8 mouse cellular contexts compared by ENCODE assay signal in the genomic region with DNA sequence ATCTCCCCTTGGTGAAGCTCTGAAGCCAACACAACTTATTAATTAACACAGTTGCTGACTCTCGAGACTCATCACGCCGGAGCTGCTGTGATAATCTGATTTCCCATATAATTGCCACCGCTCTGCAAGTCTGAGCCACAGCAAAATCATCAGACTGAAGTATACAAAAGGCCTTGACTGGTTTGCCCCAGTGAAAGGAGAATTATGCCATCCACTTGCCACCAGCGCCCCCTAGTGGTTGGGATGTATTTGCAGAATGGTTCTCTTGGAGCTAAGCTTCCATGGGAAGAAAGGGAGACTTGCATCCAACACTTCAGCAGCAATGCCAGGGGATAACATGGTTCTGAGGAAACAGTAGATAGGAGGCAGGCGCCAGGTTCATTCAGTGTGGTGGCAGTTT.
A peak's percentile ranks its signal among the peaks of the same experiment; 100 is the strongest.
DNase-seq lines count a peak whose midpoint lies in the region; ATAC-seq lines count a peak whose summit lies in the region.

No protein-coding gene starts in this region.

- peak; percentile 77 for DNase-seq in CD4-positive, CD25-positive, alpha-beta regulatory T cell, adult 2 months (ENCODE audit: low read depth, low spot score)
- peak; percentile 87 for DNase-seq in cerebellum, adult 9-11 months
- DNase-seq in frontal cortex, postnatal 14 days (ENCODE audit: low spot score in 2 of 2) = peak; percentile 75 to 92
- peak; percentile 69 for DNase-seq in hindlimb bud, embryonic 11.5 days (ENCODE audit: extremely low spot score, low read depth, low spot score)
- DNase-seq in left cerebral cortex, postnatal 36 days (ENCODE audit: low spot score in 2 of 2) = peak; percentile 80 to 89
- DNase-seq in spleen, postnatal 36 days (ENCODE audit: low spot score in 2 of 2) = peak; percentile 35 to 45

- no peak for ATAC-seq in CD4-positive, CD25-positive, alpha-beta regulatory T cell, adult 4 months
- ATAC-seq in monocyte, adult 5-6 weeks (replicated peaks; ENCODE audit: insufficient number of reproducible peaks, low FRiP score, low TSS enrichment, poor library complexity, severe bottlenecking) = peak; percentile 45; the same call in 1 of the 2 replicates

- intact Hi-C loops in left cerebral cortex, postnatal 36 days (cut with DNase I) = loop anchor here (1.0 to 10.0 kb wide), 4 partner anchors 72 to 312 kb away; no protein-coding TSS in a partner anchor
